Mouse (Mus musculus) intestine, embryonic 16.5 days (tissue): ENCODE data around the gene Gm13539. TPM values are rescaled to one million over a fixed set of nuclear protein-coding genes. Genes with fewer than 3 reads are reported as not detected.

ENCODE experiments used
- ATAC-seq: fragments of 200-750 bp; cut with Nextera tagmentation; 2 replicates; pipeline ENCODE4 v1.8.0; 2017; ENCODE audit warnings: moderate TSS enrichment, moderate library complexity
- H3K27ac ChIP-seq: fragments of 300-500 bp; sonication (generic); 2 replicates; pipeline ENCODE4 v1.5.1; 2014; ENCODE audit warnings: mild to moderate bottlenecking, low read length
- H3K27me3 ChIP-seq: fragments of 300-500 bp; sonication (generic); replicated peaks from 2 replicates; pipeline ENCODE4 v1.6.1; 2014; ENCODE audit warnings: low read length, control low read depth, mixed read lengths; ENCODE audit not compliant: control insufficient read depth, insufficient read depth
- H3K36me3 ChIP-seq: fragments of 300-500 bp; sonication (generic); 2 replicates; pipeline ENCODE4 v1.6.1; 2014; ENCODE audit warnings: low read length, control low read depth; ENCODE audit not compliant: control insufficient read depth, insufficient read depth
- H3K4me1 ChIP-seq: fragments of 300-500 bp; sonication (generic); 2 replicates; pipeline ENCODE4 v1.6.1; 2014; ENCODE audit warnings: low read length, control low read depth, mixed read lengths; ENCODE audit not compliant: control insufficient read depth, insufficient read depth
- H3K4me2 ChIP-seq: fragments of 300-500 bp; sonication (generic); 2 replicates; pipeline ENCODE4 v1.6.1; 2014; ENCODE audit warnings: low read depth, low read length, control low read depth
- H3K4me3 ChIP-seq: fragments of 300-500 bp; sonication (generic); 2 replicates; pipeline ENCODE4 v1.5.1; 2014; ENCODE audit warnings: mild to moderate bottlenecking, low read length
- H3K9ac ChIP-seq: fragments of 300-500 bp; sonication (generic); 2 replicates; pipeline ENCODE4 v1.6.1; 2014; ENCODE audit warnings: low read depth, low read length
- H3K9me3 ChIP-seq: fragments of 300-500 bp; sonication (generic); 2 replicates; pipeline ENCODE4 v1.6.1; 2016; ENCODE audit warnings: low read length, control low read depth; ENCODE audit not compliant: control insufficient read depth
- WGBS: fragments of 180-500 bp; shearing (Covaris S2); extraction: QIAGEN DNeasy Blood & Tissue Kit; methylation state at CpG from one replicate; pipeline ENCODE4 v1.1.7; 2014; 5-methylcytosine and 5-hydroxymethylcytosine counted together
- polyA plus RNA-seq: library from polyadenylated mRNA; unstranded; fragments of >200 nt; fragmentation: Nextera tagmentation; extraction: Ambion mirVana; gene quantifications from 2 replicates; pipeline ENCODE4 v1.2.1, GENCODE M21; 2015

The Gm13539 gene
- polyA plus RNA-seq, 1 experiment from 2014 or later: not detected

DNA sequence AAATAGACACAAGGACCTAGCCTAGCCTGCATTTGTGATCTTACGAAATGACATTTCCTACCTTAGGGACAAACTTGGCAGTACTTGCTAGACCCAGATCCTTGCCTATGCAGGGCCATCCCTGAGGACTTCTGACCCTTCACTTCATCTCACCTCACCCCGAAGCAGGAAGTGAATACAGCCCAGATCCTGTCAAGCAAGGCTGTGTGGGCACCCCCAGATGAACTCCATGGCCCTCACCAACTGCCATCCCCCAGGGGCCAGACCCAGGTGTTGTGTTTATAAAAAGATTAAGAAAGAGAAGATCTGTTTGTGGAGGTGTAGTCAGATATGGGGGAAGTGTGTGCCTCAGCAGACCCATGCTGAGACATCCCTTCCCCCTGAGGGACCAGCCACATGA, 7.4 kb upstream of the Gm13539 start:
- Histone ChIP-seq H3K4me2 (no peak overlapping the region), H3K9ac (no peak overlapping the region), H3K27me3 (no peaks in the 10 kb centered on the region), H3K9me3 (no peaks in the 10 kb centered on the region), H3K27ac (no peak overlapping the region), H3K36me3 (no peaks in the 10 kb centered on the region), H3K4me3 (no peak overlapping the region), H3K4me1 (no peaks in the 10 kb centered on the region)
- 71% methylated on average over 2 of the region's 2 CpGs for WGBS
- ATAC-seq: no peak

DNA sequence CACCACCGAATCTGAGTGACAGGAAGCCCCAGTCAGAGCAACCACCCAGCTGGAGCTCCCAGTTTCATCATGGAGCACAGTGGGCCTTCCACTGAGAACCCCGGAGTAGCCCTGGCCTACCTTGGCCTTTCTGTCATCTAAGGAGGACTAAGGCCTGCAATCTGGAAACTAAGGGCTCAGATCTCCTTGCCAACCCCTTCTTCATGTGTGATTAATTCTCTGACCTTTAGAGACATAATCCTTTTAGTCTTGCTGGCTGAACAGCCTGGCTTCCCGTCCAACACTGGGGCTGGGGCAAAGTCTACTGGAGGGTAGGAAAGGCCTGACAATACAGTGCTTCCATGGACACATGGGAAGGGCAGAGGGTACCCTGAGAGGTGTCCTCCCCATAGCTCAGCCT, 6.1 kb upstream of the Gm13539 start:
- no peaks in the 10 kb centered on the region for H3K9me3 ChIP-seq
- no peaks in the 10 kb centered on the region for H3K36me3 ChIP-seq
- no peaks in the 10 kb centered on the region for H3K27me3 ChIP-seq
- H3K9ac ChIP-seq: no peak overlapping the region
- WGBS: 78% methylated on average over 3 of the region's 3 CpGs
- no peak overlapping the region for H3K4me2 ChIP-seq
- no peaks in the 10 kb centered on the region for H3K4me1 ChIP-seq
- no peak for ATAC-seq
- no peak overlapping the region for H3K4me3 ChIP-seq
- H3K27ac ChIP-seq: no peak overlapping the region

DNA sequence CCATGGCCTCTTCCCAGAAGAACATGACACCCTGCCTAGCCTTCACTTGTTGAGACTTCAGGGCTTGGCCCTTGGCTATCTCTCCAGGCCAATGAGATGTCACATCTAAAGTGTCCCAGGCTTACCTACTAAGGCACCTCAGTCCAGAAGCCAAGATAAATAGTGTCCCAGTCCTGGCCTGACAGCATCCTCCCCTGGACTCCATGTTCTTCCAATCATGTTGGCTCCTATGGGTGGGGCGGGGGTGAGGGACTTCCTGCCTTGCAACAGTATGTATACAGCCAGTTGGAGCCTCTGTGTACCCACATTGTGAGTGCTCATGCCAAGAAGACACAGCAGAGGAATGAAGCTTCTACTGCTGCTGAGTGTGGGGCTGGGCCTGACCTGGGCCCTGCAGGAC, 5.3 kb upstream of the Gm13539 start, which contains the start of gene Lcn11:
Gene Lcn11, plus strand, starts transcription at position 301 of the 400 bp plus-strand sequence.
- Histone ChIP-seq H3K9ac (no peak within 1 kb of the TSS), H3K27me3 (no peaks in the 10 kb centered on the region), H3K36me3 (no peaks in the 10 kb centered on the region), H3K4me2 (no peak within 1 kb of the TSS), H3K4me1 (no peaks in the 10 kb centered on the region), H3K9me3 (no peaks in the 10 kb centered on the region), H3K27ac (no peak within 1 kb of the TSS), H3K4me3 (no peak within 1 kb of the TSS)
- 78% methylated on average over 1 of the region's 1 CpGs for WGBS
- ATAC-seq: no peak

DNA sequence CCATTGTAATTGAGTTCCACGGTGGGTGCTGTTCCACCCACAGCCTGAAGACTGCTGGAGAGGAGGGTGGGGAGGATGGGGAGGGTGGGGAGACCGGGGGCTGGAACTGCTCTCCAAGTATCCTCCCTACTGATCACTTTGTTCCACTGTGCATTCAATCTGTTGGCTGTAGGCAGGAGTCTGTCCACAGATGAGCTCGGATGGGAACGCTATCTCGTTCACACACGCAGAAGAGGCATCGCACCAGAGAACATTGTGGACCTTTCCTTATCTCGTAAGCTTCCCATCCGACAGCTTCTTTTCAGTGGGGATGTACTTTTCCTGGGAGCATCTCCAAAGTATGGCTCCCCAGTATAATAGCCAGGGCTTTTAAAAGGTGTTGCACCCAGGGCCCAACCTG, 3.0 kb upstream of the Gm13539 start:
- H3K9ac ChIP-seq: no peak overlapping the region
- no peaks in the 10 kb centered on the region for H3K27me3 ChIP-seq
- ATAC-seq: no peak
- H3K4me1 ChIP-seq: no peaks in the 10 kb centered on the region
- H3K36me3 ChIP-seq: no peaks in the 10 kb centered on the region
- H3K4me2 ChIP-seq: no peak overlapping the region
- H3K27ac ChIP-seq: no peak overlapping the region
- H3K9me3 ChIP-seq: no peaks in the 10 kb centered on the region
- no peak overlapping the region for H3K4me3 ChIP-seq
- 87% methylated on average over 9 of the region's 9 CpGs for WGBS

DNA sequence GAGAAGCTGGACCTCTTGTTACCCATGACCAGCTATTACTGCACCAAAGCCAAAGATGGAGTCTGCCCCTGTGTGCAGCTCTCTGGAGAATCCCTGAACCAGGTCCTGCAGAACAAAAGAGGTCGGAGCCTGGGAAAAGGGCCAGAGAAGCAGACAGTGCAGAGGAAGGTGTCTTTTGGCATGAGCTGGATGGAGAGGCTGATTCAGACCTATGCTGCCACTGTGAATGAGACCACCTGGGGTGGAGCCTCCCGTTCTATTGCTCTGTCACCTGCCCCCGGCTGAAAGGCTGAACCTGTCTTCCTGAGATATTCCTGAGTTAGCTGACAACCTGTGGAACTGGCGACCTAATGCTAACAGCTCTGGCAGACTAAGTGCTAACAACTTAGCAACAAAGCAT, 1.1 kb upstream of the Gm13539 start:
- no peak overlapping the region for H3K4me3 ChIP-seq
- H3K9ac ChIP-seq: no peak overlapping the region
- H3K4me2 ChIP-seq: no peak overlapping the region
- H3K4me1 ChIP-seq: no peaks in the 10 kb centered on the region
- H3K9me3 ChIP-seq: no peaks in the 10 kb centered on the region
- no peak for ATAC-seq
- no peaks in the 10 kb centered on the region for H3K27me3 ChIP-seq
- no peaks in the 10 kb centered on the region for H3K36me3 ChIP-seq
- 38% methylated on average over 4 of the region's 4 CpGs for WGBS
- no peak overlapping the region for H3K27ac ChIP-seq

DNA sequence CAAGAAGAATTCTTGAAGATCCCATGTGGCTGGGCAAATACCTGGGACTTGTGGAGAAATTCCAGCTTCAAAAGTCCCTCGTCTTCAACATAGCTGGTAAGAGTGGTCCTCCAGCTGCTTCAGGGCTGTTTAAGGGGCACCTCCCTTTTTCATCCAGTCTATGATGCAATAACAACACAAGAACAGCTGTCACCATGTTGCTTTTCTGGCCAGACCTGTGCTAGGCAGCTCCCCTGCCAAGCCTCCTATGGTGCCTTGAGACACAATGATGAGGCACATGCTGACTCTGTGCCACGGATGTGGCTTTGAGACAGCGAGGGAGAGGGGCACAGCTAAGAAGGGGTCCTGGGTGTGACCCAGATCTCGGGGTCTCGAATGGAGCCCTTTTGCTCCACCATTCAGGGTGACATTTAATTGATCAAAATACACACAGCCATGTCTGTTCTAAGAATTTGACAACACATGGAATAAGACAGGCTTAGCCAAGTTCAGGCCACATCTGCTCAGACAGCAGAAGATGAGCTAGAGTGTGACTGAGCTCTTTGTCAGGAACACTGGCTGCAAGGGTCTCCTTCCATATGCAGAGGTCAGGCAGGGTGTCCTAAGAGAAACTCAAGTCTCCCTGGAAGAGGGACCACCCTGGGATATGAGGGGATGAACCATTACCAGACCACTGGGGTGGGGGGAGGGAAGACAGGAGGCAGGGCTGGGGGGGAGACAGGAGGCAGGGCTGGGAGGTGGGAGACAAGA, 3.7 kb downstream of the Gm13539 start:
- H3K27ac ChIP-seq: no peak overlapping the region
- H3K4me1 ChIP-seq: no peaks in the 10 kb centered on the region
- no peak overlapping the region for H3K4me2 ChIP-seq
- no peaks in the 10 kb centered on the region for H3K36me3 ChIP-seq
- no peaks in the 10 kb centered on the region for H3K9me3 ChIP-seq
- WGBS: 66% methylated on average over 5 of the region's 5 CpGs
- H3K27me3 ChIP-seq: no peaks in the 10 kb centered on the region
- ATAC-seq: no peak
- H3K9ac ChIP-seq: no peak overlapping the region
- H3K4me3 ChIP-seq: no peak overlapping the region

DNA sequence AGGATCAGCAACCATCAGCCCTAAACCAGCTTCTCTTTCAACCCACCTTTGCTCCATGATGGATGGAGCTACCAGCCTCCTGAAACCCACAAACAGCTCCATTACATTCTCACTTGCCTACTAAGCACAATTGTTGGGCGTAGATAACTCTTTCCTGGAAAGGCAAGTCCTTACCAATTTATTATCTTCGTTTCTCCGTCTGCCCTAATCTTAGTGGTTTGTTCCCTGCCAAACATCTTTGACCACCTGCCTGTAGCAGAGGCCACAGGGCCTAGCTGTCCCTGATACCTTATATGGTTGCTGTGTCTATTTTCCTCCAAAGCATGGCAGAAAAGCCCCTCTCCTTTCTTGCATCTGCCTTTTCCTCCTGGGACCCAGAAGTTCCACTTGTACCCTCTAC, 7.0 kb downstream of the Gm13539 start:
- Histone ChIP-seq H3K27me3 (no peaks in the 10 kb centered on the region), H3K9ac (no peak overlapping the region), H3K36me3 (no peaks in the 10 kb centered on the region), H3K9me3 (no peaks in the 10 kb centered on the region), H3K4me1 (no peaks in the 10 kb centered on the region), H3K4me2 (no peak overlapping the region), H3K4me3 (no peak overlapping the region), H3K27ac (no peak overlapping the region)
- ATAC-seq: no peak
- WGBS: 82% methylated on average over 3 of the region's 3 CpGs

DNA sequence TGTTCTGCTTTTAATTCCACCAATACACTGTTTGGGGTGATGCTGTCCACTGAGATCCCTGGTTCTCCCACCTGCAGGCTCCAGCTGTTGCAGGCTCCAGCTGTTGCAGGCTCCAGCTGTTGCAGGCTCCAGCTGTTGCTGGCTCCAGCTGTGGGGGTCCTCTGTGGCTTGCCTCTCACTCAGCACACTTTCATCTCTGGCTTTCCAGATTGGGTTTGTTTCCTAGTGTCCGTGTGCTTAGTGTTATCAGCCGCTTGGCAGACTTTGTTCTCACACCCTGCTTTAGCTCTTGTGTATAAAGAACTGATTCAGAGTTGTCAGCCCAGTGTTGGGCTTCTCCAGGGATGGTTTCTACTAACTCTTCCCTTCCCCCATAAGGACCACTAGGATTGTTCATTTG, 15.6 kb downstream of the Gm13539 start:
- no peak overlapping the region for H3K4me2 ChIP-seq
- no peaks in the 10 kb centered on the region for H3K36me3 ChIP-seq
- no peaks in the 10 kb centered on the region for H3K9me3 ChIP-seq
- 19% methylated on average over 2 of the region's 2 CpGs for WGBS
- no peak overlapping the region for H3K9ac ChIP-seq
- ATAC-seq: no peak
- H3K4me3 ChIP-seq: no peak overlapping the region
- H3K27ac ChIP-seq: no peak overlapping the region
- H3K27me3 ChIP-seq: no peaks in the 10 kb centered on the region
- H3K4me1 ChIP-seq: no peaks in the 10 kb centered on the region

DNA sequence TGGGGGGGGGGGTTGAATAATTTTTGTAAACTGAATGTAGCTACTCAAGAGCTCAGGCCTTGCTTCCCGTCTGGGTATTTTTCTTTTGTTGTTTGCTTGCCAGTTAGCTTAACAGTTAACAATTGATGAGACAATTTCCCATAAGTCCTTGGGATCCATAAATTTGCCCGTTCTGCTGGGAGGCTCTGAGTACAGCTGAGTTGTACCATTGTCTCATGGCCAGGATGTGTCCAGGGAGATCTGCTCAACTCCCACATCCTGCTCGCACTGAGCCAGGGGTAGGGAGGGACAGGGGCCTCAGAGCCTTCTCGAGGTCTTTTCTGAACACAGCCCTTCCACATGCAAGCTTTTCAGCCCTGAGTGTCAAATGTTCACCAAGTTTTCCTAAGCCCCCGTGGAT, 16.0 kb downstream of the Gm13539 start:
- H3K4me1 ChIP-seq: no peaks in the 10 kb centered on the region
- no peak overlapping the region for H3K4me3 ChIP-seq
- no peaks in the 10 kb centered on the region for H3K27me3 ChIP-seq
- no peak overlapping the region for H3K27ac ChIP-seq
- no peak for ATAC-seq
- H3K9ac ChIP-seq: no peak overlapping the region
- no peak overlapping the region for H3K4me2 ChIP-seq
- H3K36me3 ChIP-seq: no peaks in the 10 kb centered on the region
- 44% methylated on average over 5 of the region's 5 CpGs for WGBS
- H3K9me3 ChIP-seq: no peaks in the 10 kb centered on the region

DNA sequence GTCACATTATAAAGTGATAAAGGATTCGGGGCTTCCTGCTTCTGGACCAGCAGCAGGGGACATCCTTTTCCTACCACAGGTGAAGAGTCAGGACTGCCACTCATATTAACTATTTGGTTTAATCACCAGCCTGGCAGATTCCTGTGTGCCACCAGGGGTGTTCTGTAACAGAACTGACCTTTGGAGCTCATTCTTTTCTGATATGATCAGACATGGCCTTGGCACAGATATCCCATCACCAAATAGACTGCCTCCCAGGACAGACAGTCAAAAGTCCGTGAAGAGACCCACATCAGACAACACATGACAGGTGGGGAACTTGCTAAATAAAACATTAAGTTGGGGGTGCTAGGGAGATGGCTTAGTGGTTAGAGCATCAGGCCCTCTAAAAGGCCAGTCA, 29.7 kb downstream of the Gm13539 start:
- Histone ChIP-seq H3K4me3 (no peak overlapping the region), H3K9ac (no peak overlapping the region), H3K27ac (no peak overlapping the region), H3K36me3 (no peaks in the 10 kb centered on the region), H3K4me2 (no peak overlapping the region), H3K4me1 (no peaks in the 10 kb centered on the region), H3K27me3 (no peaks in the 10 kb centered on the region), H3K9me3 (no peaks in the 10 kb centered on the region)
- no peak for ATAC-seq
- WGBS: 62% methylated on average over 2 of the region's 2 CpGs
